Mouse (Mus musculus) liver, adult 2 months (tissue): ENCODE results near the gene Snrnp200. TPM values are rescaled to one million over a fixed set of nuclear protein-coding genes. Genes with fewer than 3 reads are reported as not detected.
"Not testable (repeated sequence)": the region's sequence is repeated elsewhere in the genome, so short reads cannot be mapped to it uniquely, and the experiment has no call there.

ENCODE experiments used
- DNase-seq: peaks from one replicate; pipeline ENCODE4 v3.0.0-alpha.2; 2011; ENCODE audit warnings: low read depth, low spot score; ENCODE audit errors: extremely low read depth
- H3K27ac ChIP-seq: fragments of 200-500 bp; replicated peaks from 2 replicates; pipeline ENCODE4 v1.5.1; 2012; ENCODE audit warnings: low read depth, mild to moderate bottlenecking, control low read depth, inconsistent platforms, low read length; ENCODE audit not compliant: insufficient read depth
- H3K27me3 ChIP-seq: fragments of 200-500 bp; 2 replicates; pipeline ENCODE4 v1.6.1; 2012; ENCODE audit warnings: mild to moderate bottlenecking, moderate library complexity, low read length, inconsistent platforms; ENCODE audit not compliant: control insufficient read depth, insufficient read depth
- H3K36me3 ChIP-seq: fragments of 200-500 bp; 2 replicates; pipeline ENCODE4 v1.6.1; 2012; ENCODE audit warnings: low read length, inconsistent platforms; ENCODE audit not compliant: control insufficient read depth, insufficient read depth
- H3K4me1 ChIP-seq: fragments of 200-500 bp; 2 replicates; pipeline ENCODE4 v1.6.1; 2011; ENCODE audit warnings: low read length; ENCODE audit not compliant: control insufficient read depth, insufficient read depth
- H3K4me3 ChIP-seq: fragments of 200-500 bp; 2 replicates; pipeline ENCODE4 v1.5.1; 2011; ENCODE audit warnings: low read depth, mild to moderate bottlenecking, control low read depth, low read length, moderate library complexity; ENCODE audit not compliant: insufficient read depth
- H3K79me2 ChIP-seq: fragments of 200-500 bp; 2 replicates; pipeline ENCODE4 v1.6.1; 2012; ENCODE audit warnings: inconsistent platforms, mild to moderate bottlenecking, low read length, moderate library complexity; ENCODE audit not compliant: control insufficient read depth, insufficient read depth
- H3K9ac ChIP-seq: fragments of 200-500 bp; 2 replicates; pipeline ENCODE4 v1.6.1; 2012; ENCODE audit warnings: low read depth, mild to moderate bottlenecking, control low read depth, inconsistent platforms, low read length
- CTCF ChIP-seq: fragments of 200-500 bp; IDR thresholded peaks from 2 replicates; pipeline ENCODE4 v1.5.1; 2011; ENCODE audit warnings: low read depth, low read length, control low read depth
- POLR2A ChIP-seq: fragments of 200-500 bp; IDR thresholded peaks from 2 replicates; pipeline ENCODE4 v1.6.1; 2011; ENCODE audit warnings: low read length, control low read depth; ENCODE audit not compliant: insufficient read depth; ENCODE audit errors: extremely low read depth
- whole genome bisulfite sequencing: fragments of 180-500 bp; shearing (Covaris S2); methylation state at CpG from one replicate; pipeline ENCODE4 v1.1.7; 2018; 5-methylcytosine and 5-hydroxymethylcytosine counted together
- polyA plus RNA-seq: library from polyadenylated mRNA; depleted of rRNA; stranded (reverse); fragments of >200 nt; gene quantifications from 2 replicates; pipeline ENCODE4 v1.2.3, GENCODE M21; 2012; rRNA removed
- total RNA-seq: library from RNA; depleted of rRNA; stranded (reverse); fragments of >200 nt; gene quantifications from 2 replicates; pipeline ENCODE4 v1.2.3, GENCODE M21; 2014; rRNA removed

Gene Snrnp200
- total RNA-seq: 52.3 and 60.0 TPM in 2 replicates
- polyA plus RNA-seq: 20.5 and 28.0 TPM in 2 replicates

DNA sequence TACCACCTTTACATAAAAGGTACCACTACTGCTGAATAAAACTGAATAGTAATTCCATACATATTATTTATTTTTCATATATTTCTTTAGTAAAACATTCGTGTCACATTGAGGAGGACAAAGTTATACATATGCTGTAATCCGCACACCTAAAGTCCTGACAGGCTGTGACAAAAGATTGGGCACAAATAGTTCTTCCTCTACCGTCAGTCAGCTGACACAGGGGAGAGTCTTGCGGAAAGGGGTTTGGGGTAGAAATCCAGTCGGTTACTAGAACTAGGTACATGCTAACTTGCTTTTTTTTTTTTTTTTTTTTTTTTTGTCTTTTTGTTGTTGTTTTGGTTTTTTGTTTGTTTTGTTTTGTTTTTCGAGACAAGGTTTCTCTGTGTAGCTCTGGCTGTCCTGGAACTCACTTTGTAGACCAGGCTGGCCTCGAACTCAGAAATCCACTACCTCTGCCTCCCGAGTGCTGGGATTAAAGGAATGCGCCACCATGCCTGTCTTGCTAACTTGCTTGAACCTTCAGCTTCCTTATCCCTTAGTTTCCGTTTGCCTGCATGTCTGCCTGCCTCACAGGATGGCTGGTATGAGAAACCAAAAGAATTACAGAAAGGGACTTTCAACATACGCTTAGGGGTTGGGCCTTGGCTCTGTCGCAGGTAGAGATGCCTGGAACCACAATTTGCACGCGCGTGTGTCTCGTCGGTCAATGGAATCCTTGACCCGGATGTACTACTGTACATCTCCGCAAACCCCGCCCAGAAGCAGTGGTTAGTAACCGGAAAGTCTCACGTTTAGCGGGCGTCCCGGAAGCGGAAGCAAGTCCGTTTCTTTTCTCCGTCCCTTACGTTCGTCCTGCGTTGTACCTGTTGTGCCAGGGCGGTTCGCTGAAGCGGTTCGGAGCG is at the start of gene Snrnp200, which contains the start of gene 1810024B03Rik:
TSS of gene Snrnp200 (plus strand) at position 840 of the 905 bp plus-strand sequence.
TSS of gene 1810024B03Rik (minus strand) at position 734 of the 905 bp plus-strand sequence.
- peak within 1 kb of the TSS; percentile 23 for H3K27ac ChIP-seq
- peaks cover 26% of the 10 kb centered on the region for H3K36me3 ChIP-seq
- peaks cover 2% of the 10 kb centered on the region; the same call in 1 of the 2 replicates for H3K79me2 ChIP-seq
- no peak for TF ChIP-seq CTCF
- TF ChIP-seq POLR2A: peak; percentile 74
- peaks cover 8% of the 10 kb centered on the region for H3K4me1 ChIP-seq
- H3K27me3 ChIP-seq: no peaks in the 10 kb centered on the region
- H3K4me3 ChIP-seq: peak within 1 kb of the TSS; percentile 71
- WGBS: 9% methylated on average over 36 of the region's 36 CpGs
- peak; percentile 95 for DNase-seq
- H3K9ac ChIP-seq: peak within 1 kb of the TSS; percentile 78

- Histone ChIP-seq H3K36me3 (no peaks in the 10 kb centered on the region), H3K27me3 (no peaks in the 10 kb centered on the region), H3K4me3 (no peak overlapping the region), H3K27ac (no peak overlapping the region), H3K9ac (no peak overlapping the region), H3K79me2 (no peaks in the 10 kb centered on the region), H3K4me1 (no peaks in the 10 kb centered on the region)
- TF ChIP-seq POLR2A (no peak), CTCF (no peak)
- 57% methylated on average over 4 of the region's 4 CpGs for WGBS
- DNase-seq: no peak
Measured at GRCm38 (mm10) chr2:127165675-127166074, 42.5 kb upstream of the Snrnp200 start.

DNA sequence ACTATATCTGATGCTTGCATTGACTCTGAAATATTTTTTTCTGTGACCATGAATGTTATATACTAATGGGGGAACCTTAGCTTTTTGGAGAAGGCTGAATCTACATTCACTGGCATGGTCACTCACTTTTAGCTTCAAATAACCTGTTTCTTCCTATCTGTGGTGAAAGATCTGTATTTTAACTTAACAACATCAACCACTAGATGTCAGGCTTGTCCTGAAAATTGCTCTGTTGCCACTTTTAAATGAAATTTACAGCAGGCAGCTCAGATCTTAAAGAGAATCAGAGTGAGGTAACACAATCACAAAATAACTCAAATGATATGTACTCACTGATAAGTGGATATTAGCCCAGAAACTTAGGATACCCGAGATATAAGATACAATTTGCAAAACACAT is 41.9 kb upstream of the Snrnp200 start:
- H3K27ac ChIP-seq, H3K27me3 ChIP-seq, H3K4me1 ChIP-seq, H3K9ac ChIP-seq, H3K36me3 ChIP-seq, H3K4me3 ChIP-seq, H3K79me2 ChIP-seq: not testable (repeated sequence)
- WGBS: 7% methylated on average over 1 of the region's 1 CpGs
- TF ChIP-seq CTCF: peak; percentile 41
- DNase-seq: peak; percentile 52

DNA sequence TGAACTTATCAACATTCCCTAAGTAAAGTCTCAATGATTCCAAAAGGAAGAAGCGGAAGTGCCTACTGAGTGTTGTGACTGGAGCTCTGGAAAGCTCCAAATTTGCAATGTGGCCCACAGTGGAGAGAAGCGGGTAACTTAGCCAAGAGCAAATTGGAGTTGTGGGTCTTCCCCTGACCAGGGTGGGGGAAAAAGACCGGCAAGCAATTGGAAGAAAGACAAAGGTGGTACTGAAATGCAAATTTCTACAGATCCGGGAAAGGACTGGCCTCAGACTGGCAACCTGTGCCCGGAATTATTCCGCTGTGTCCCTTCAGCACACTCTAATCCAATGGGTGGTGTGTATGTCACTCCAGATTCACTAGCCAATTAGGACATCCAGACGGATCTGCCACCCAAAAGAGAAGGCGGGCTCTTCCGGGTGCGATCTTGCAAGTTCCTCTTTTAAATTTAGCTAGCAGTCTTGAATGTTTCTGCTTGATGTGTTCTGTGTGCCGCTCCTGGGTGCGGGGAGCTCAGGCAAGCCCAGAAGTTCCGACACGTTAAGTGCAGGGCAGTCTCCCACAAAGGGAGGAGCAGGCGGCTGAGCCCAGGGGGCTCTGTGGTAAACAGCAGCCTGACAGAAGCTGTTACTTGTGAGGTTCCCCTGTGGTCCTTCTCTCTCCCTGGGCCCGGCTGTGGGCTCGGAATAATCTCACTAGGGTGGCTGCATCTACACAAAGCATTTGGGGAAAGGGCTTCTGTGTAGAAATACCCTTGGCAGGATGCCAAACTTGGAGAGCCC is 25.4 kb upstream of the Snrnp200 start:
- H3K4me1 ChIP-seq: no peaks in the 10 kb centered on the region
- H3K4me3 ChIP-seq: peak overlapping the region; percentile 74
- H3K36me3 ChIP-seq: no peaks in the 10 kb centered on the region
- WGBS: 3% methylated on average over 17 of the region's 17 CpGs
- H3K79me2 ChIP-seq: no peaks in the 10 kb centered on the region
- H3K27me3 ChIP-seq: no peaks in the 10 kb centered on the region; the same call in 1 of the 2 replicates
- H3K27ac ChIP-seq: peak overlapping the region; percentile 67
- TF ChIP-seq CTCF: no peak
- 0 out of 2 replicates have a peak, but pooled peaks have one; percentile 9 for TF ChIP-seq POLR2A
- H3K9ac ChIP-seq: peak overlapping the region; percentile 67
- DNase-seq: peak; percentile 94

DNA sequence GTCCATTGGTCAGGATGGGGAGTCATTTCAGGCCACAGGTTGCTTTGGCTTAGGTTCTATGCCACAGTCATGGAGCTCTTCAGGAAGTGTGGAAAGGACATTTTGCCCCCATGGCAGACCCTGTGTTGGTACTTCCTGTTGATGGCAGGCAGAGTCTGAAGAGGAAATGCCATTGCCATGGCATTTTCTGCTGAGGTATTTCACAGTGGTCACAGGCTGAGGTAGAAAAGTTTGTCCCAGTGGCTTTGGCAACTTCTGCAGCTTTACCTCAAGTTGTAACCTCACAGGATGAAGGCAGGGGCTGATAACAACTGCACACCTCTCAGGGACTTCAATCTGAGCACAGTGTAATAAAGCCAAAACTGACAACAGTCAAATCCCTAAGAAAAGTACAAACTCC is 18.6 kb upstream of the Snrnp200 start:
- no peaks in the 10 kb centered on the region for H3K4me1 ChIP-seq
- H3K27ac ChIP-seq: no peak overlapping the region
- H3K4me3 ChIP-seq: no peak overlapping the region
- no peak overlapping the region for H3K9ac ChIP-seq
- H3K36me3 ChIP-seq: no peaks in the 10 kb centered on the region
- TF ChIP-seq POLR2A (no peak), CTCF (no peak)
- H3K27me3 ChIP-seq: no peaks in the 10 kb centered on the region
- no peak for DNase-seq
- H3K79me2 ChIP-seq: no peaks in the 10 kb centered on the region
